ENCODE assay signal across 8 mouse cellular contexts in the genomic region with DNA sequence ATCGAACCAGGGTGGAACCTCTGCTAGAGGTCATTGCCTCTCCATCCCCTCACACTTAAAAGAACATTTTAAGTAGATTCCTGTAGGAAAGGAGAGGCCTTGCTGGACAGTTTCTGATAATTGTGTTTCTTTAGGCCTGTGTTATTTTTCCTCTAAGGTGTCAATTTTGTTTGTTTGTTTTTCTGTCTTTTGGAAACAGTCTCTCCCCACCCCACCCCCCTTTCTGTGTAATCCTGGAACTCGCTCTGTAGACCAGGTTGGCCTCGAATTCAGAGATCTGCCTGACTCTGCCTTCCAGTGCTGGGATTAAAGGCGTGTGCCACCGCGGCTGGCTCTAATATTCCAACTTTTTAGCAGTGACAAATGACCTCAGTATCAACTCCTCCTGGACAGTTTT. TPM values are rescaled to one million over a fixed set of nuclear protein-coding genes. Genes with fewer than 3 reads are reported as not detected.
A peak's percentile ranks its signal among the peaks of the same experiment; 100 is the strongest.
DNase-seq lines count a peak whose midpoint lies in the region; ATAC-seq lines count a peak whose summit lies in the region.

No protein-coding gene starts in this region.

- no peak for DNase-seq in kidney, postnatal 10 days
- DNase-seq in midbrain, embryonic 14.5 days: no peak
- DNase-seq in testis, postnatal 14 days (ENCODE audit: low spot score): no peak
- DNase-seq in Muller cell, postnatal 12 days (ENCODE audit: inconsistent ontology term): no peak
- DNase-seq in kidney, postnatal 25 days: no peak

- H3K4me1 ChIP-seq in kidney, embryonic 16.5 days (ENCODE audit: insufficient read depth, low read length): peaks cover 17% of the 10 kb centered on the region
- H3K4me1 ChIP-seq in brown adipose tissue, adult 24 weeks (ENCODE audit: control insufficient read depth, insufficient read depth, insufficient read length, low read length): no peaks in the 10 kb centered on the region
- peaks cover 34% of the 10 kb centered on the region for H3K4me1 ChIP-seq in hindbrain, embryonic 13.5 days (replicated peaks)
- H3K4me1 ChIP-seq in midbrain, embryonic 14.5 days (ENCODE audit: control insufficient read depth, insufficient read depth, low read length): peaks cover 10% of the 10 kb centered on the region

- no peaks in the 10 kb centered on the region for H3K9me3 ChIP-seq in kidney, embryonic 16.5 days (ENCODE audit: low read length)
- H3K9me3 ChIP-seq in hindbrain, embryonic 13.5 days: no peaks in the 10 kb centered on the region
- no peaks in the 10 kb centered on the region for H3K9me3 ChIP-seq in midbrain, embryonic 14.5 days (ENCODE audit: control insufficient read depth, low read length)

- H3K36me3 ChIP-seq in kidney, embryonic 16.5 days (ENCODE audit: insufficient read depth, low read length): no peaks in the 10 kb centered on the region
- no peaks in the 10 kb centered on the region for H3K36me3 ChIP-seq in hindbrain, embryonic 13.5 days
- H3K36me3 ChIP-seq in midbrain, embryonic 14.5 days (ENCODE audit: control insufficient read depth, insufficient read depth, low read length): no peaks in the 10 kb centered on the region

- WGBS in kidney, embryonic 16.5 days: 50% methylated on average over 6 of the region's 6 CpGs
- 72% methylated on average over 6 of the region's 6 CpGs for WGBS in hindbrain, embryonic 13.5 days
- 76% methylated on average over 6 of the region's 6 CpGs for WGBS in midbrain, embryonic 14.5 days

- peak overlapping the region; percentile 93 for H3K4me3 ChIP-seq in kidney, embryonic 16.5 days (ENCODE audit: low read length)
- peak overlapping the region; percentile 59 for H3K4me3 ChIP-seq in brown adipose tissue, adult 24 weeks (ENCODE audit: insufficient read depth, low read depth, low read length)
- H3K4me3 ChIP-seq in hindbrain, embryonic 13.5 days: peak overlapping the region; percentile 89
- H3K4me3 ChIP-seq in midbrain, embryonic 14.5 days (replicated peaks; ENCODE audit: low read depth, low read length): peak overlapping the region; percentile 64

- H3K4me2 ChIP-seq in kidney, embryonic 16.5 days (replicated peaks; ENCODE audit: low read depth, low read length): peak overlapping the region; percentile 81
- H3K4me2 ChIP-seq in hindbrain, embryonic 13.5 days: peak overlapping the region; percentile 76
- H3K4me2 ChIP-seq in midbrain, embryonic 14.5 days (ENCODE audit: low read length): peak overlapping the region; percentile 74

- H3K27me3 ChIP-seq in kidney, embryonic 16.5 days (ENCODE audit: insufficient read depth, low read length): no peaks in the 10 kb centered on the region
- no peaks in the 10 kb centered on the region for H3K27me3 ChIP-seq in hindbrain, embryonic 13.5 days
- H3K27me3 ChIP-seq in midbrain, embryonic 14.5 days (ENCODE audit: control insufficient read depth, insufficient read depth, low read length): no peaks in the 10 kb centered on the region

- peak overlapping the region; percentile 88 for H3K27ac ChIP-seq in kidney, embryonic 16.5 days (ENCODE audit: low read length)
- H3K27ac ChIP-seq in brown adipose tissue, adult 24 weeks (replicated peaks; ENCODE audit: low read depth, low read length): no peak overlapping the region
- H3K27ac ChIP-seq in hindbrain, embryonic 13.5 days: peak overlapping the region; percentile 70; the same call in 1 of the 2 replicates
- H3K27ac ChIP-seq in midbrain, embryonic 14.5 days (replicated peaks; ENCODE audit: low read depth, low read length): peak overlapping the region; percentile 60

- no peak for ATAC-seq in kidney, embryonic 16.5 days (ENCODE audit: low FRiP score, low TSS enrichment)
- ATAC-seq in hindbrain, embryonic 13.5 days (ENCODE audit: low FRiP score): no peak
- ATAC-seq in midbrain, embryonic 14.5 days (ENCODE audit: low FRiP score, low TSS enrichment): no peak

- peak overlapping the region; percentile 82 for H3K9ac ChIP-seq in kidney, embryonic 16.5 days (replicated peaks; ENCODE audit: low read length)
- H3K9ac ChIP-seq in hindbrain, embryonic 13.5 days: peak overlapping the region; percentile 55; the same call in 1 of the 2 replicates
- no peak overlapping the region for H3K9ac ChIP-seq in midbrain, embryonic 14.5 days (replicated peaks; ENCODE audit: low read length)

RNA-seq across cellular contexts. Expression of a gene that starts 0.8 kb away (rescaled TPM):
- 206 and 252 TPM in 2 replicates for polyA plus RNA-seq in kidney, embryonic 16.5 days (2015; fragmentation: Nextera tagmentation; extraction: Ambion mirVana)
- 78.5 and 88.8 TPM in 2 replicates for polyA plus RNA-seq in brown adipose tissue, adult 24 weeks (2012; ENCODE audit: insufficient read depth, insufficient read length, missing spikeins)
- polyA plus RNA-seq in hindbrain, embryonic 13.5 days (2015; fragmentation: Nextera tagmentation; extraction: Ambion mirVana): 167 and 175 TPM in 2 replicates
- 45.4 and 50.1 TPM in 2 replicates for polyA plus RNA-seq in midbrain, embryonic 14.5 days (2014; fragmentation: Nextera tagmentation; extraction: Ambion mirVana)

RNA-seq across cellular contexts. Expression of a gene that starts 23.8 kb away (rescaled TPM):
- polyA plus RNA-seq in kidney, embryonic 16.5 days (2015; fragmentation: Nextera tagmentation; extraction: Ambion mirVana): 21.0 and 22.5 TPM in 2 replicates
- polyA plus RNA-seq in brown adipose tissue, adult 24 weeks (2012; ENCODE audit: insufficient read depth, insufficient read length, missing spikeins): 15.5 and 24.4 TPM in 2 replicates
- polyA plus RNA-seq in hindbrain, embryonic 13.5 days (2015; fragmentation: Nextera tagmentation; extraction: Ambion mirVana): 6.5 and 10.9 TPM in 2 replicates
- polyA plus RNA-seq in midbrain, embryonic 14.5 days (2014; fragmentation: Nextera tagmentation; extraction: Ambion mirVana): 2.1 and 8.6 TPM in 2 replicates

RNA-seq across cellular contexts. Expression of a gene that starts 34.5 kb away (rescaled TPM):
- polyA plus RNA-seq in kidney, embryonic 16.5 days (2015; fragmentation: Nextera tagmentation; extraction: Ambion mirVana): 41.3 and 44.1 TPM in 2 replicates
- polyA plus RNA-seq in brown adipose tissue, adult 24 weeks (2012; ENCODE audit: insufficient read depth, insufficient read length, missing spikeins): 75.1 and 82.8 TPM in 2 replicates
- polyA plus RNA-seq in hindbrain, embryonic 13.5 days (2015; fragmentation: Nextera tagmentation; extraction: Ambion mirVana): 32.4 and 40.8 TPM in 2 replicates
- polyA plus RNA-seq in midbrain, embryonic 14.5 days (2014; fragmentation: Nextera tagmentation; extraction: Ambion mirVana): 34.7 and 68.9 TPM in 2 replicates

RNA-seq across cellular contexts. Expression of a gene that starts 36.5 kb away (rescaled TPM):
- 38.8 and 45.7 TPM in 2 replicates for polyA plus RNA-seq in kidney, embryonic 16.5 days (2015; fragmentation: Nextera tagmentation; extraction: Ambion mirVana)
- 71.8 and 150 TPM in 2 replicates for polyA plus RNA-seq in brown adipose tissue, adult 24 weeks (2012; ENCODE audit: insufficient read depth, insufficient read length, missing spikeins)
- polyA plus RNA-seq in hindbrain, embryonic 13.5 days (2015; fragmentation: Nextera tagmentation; extraction: Ambion mirVana): 19.4 and 21.2 TPM in 2 replicates
- polyA plus RNA-seq in midbrain, embryonic 14.5 days (2014; fragmentation: Nextera tagmentation; extraction: Ambion mirVana): 11.1 and 14.9 TPM in 2 replicates

RNA-seq across cellular contexts. Expression of a gene that starts 46.2 kb away (rescaled TPM):
- polyA plus RNA-seq in kidney, embryonic 16.5 days (2015; fragmentation: Nextera tagmentation; extraction: Ambion mirVana): 5.8 and 6.0 TPM in 2 replicates
- polyA plus RNA-seq in brown adipose tissue, adult 24 weeks (2012; ENCODE audit: insufficient read depth, insufficient read length, missing spikeins): 1.5 and 3.4 TPM in 2 replicates
- 3.1 and 4.3 TPM in 2 replicates for polyA plus RNA-seq in hindbrain, embryonic 13.5 days (2015; fragmentation: Nextera tagmentation; extraction: Ambion mirVana)
- polyA plus RNA-seq in midbrain, embryonic 14.5 days (2014; fragmentation: Nextera tagmentation; extraction: Ambion mirVana): 3.1 and 3.9 TPM in 2 replicates
